Mouse (Mus musculus): ENCODE data around the gene Htr6.

GRCm38 (mm10) chr4:139112482-139112881 lies 37.1 kb upstream of the Htr6 start:
- TF ChIP-seq POLR2A (IDR thresholded peaks at IDR 0.05; ENCODE audit: control insufficient read depth, low read depth, low read length) (no peak), CTCF (IDR thresholded peaks at IDR 0.05; ENCODE audit: control insufficient read depth, insufficient read depth, insufficient replicate concordance, low read depth, low read length) (no peak)

Measured in testis, adult 2 months (tissue).